Mouse (Mus musculus) C2C12 (cell line): Measurements from ENCODE around the gene Plekhm1.

Experiments
- CEBPB ChIP-seq: IDR thresholded peaks from one replicate; pipeline ENCODE4 v1.6.1; 2011; ENCODE audit warnings: low read depth, mild to moderate bottlenecking, control low read depth, moderate library complexity
- CTCF ChIP-seq: IDR thresholded peaks from one replicate; pipeline ENCODE4 v1.5.1; 2011; ENCODE audit not compliant: control insufficient read depth, insufficient read depth, insufficient read length
- USF1 ChIP-seq: IDR thresholded peaks from one replicate; pipeline ENCODE4 v1.6.1; 2011; ENCODE audit warnings: low read depth, mild to moderate bottlenecking, control low read depth, moderate library complexity

DNA sequence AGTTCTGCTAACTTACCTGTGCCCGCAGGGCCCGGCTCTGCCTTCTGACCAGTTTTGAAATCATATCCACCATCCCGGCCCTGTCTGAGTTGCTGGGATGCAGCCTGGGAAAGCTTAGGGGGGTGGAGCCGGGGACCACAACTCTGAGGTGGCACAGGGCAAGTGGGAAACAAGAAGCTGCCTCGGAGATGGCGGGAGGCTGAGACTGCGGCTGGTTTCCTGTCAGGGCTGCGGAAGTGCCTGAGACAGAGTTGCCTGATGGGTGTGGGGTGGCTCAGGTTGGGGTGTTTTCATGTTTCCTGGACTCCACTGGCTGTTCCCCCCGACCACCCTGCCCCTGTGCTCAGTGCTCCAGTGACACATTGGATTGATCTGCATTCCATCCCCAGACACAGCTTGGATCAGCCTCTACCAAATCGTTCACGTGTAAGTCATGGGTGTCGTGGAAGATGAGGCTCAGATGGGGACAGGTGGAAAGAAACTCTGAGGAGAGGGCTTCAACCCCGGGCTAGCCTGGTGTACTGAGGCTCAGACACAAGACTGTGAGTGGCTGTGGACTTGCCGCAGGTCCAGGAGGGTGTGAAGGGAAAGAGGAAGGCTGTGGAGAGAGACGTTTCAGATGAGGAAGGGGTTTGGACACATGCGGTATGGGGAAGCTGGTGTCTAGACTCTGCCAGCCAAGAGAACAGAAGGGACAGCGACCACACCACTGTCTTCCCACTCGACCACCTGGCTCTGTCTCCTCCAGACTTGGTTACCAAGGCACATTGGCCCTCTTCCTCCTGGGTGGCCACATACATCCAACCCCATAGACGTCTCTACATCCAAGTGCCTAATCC, 67.8 kb downstream of the Plekhm1 start:
- TF ChIP-seq CTCF (no peak), USF1 (no peak), CEBPB (no peak)
